Mouse (Mus musculus) cerebellum, adult 2 months (tissue): ENCODE measurements around the gene Nat9. TPM values are rescaled to one million over a fixed set of nuclear protein-coding genes. Genes with fewer than 3 reads are reported as not detected.

ENCODE experiments used
- DNase-seq, 2 experiments: peaks; one replicate each; pipeline ENCODE4 v3.0.0; 2021
- H3K27ac ChIP-seq: fragments of 200-500 bp; 2 replicates; pipeline ENCODE4 v1.5.1; 2012; ENCODE audit warnings: low read length, control low read depth, inconsistent platforms; ENCODE audit not compliant: insufficient read depth
- H3K27me3 ChIP-seq: fragments of 200-500 bp; 2 replicates; pipeline ENCODE4 v1.6.1; 2012; ENCODE audit warnings: inconsistent platforms, mild to moderate bottlenecking, low read length, moderate library complexity; ENCODE audit not compliant: control insufficient read depth, insufficient read depth
- H3K4me1 ChIP-seq: fragments of 200-500 bp; 2 replicates; pipeline ENCODE4 v1.6.1; 2011; ENCODE audit warnings: low read length; ENCODE audit not compliant: control insufficient read depth, insufficient read depth
- H3K4me3 ChIP-seq: fragments of 200-500 bp; replicated peaks from 2 replicates; pipeline ENCODE3; 2011; ENCODE audit warnings: mild to moderate bottlenecking, low read depth, low read length, control low read depth; ENCODE audit not compliant: insufficient read depth
- CTCF ChIP-seq: fragments of 200-500 bp; IDR thresholded peaks from 2 replicates; pipeline ENCODE4 v1.5.1; 2011; ENCODE audit warnings: low read depth, mild to moderate bottlenecking, control low read depth, low read length, moderate library complexity, borderline replicate concordance; ENCODE audit not compliant: insufficient read depth
- POLR2A ChIP-seq: fragments of 200-500 bp; IDR thresholded peaks from 2 replicates; pipeline ENCODE4 v1.6.1; 2011; ENCODE audit warnings: low read length, control low read depth, borderline replicate concordance; ENCODE audit not compliant: insufficient read depth
- WGBS: fragments of 180-500 bp; shearing (Covaris S2); methylation state at CpG from one replicate; pipeline ENCODE4 v1.1.7; 2018; 5-methylcytosine and 5-hydroxymethylcytosine counted together
- polyA plus RNA-seq: library from polyadenylated mRNA; depleted of rRNA; stranded (reverse); fragments of >200 nt; gene quantifications from 2 replicates; pipeline ENCODE4 v1.2.3, GENCODE M21; 2012; rRNA removed

Nat9 gene
- 30.8 and 37.5 TPM in 2 replicates for polyA plus RNA-seq

- DNase-seq = no peak
- WGBS = 6% methylated on average over 12 of the region's 12 CpGs
- Histone ChIP-seq H3K27me3 (no peaks in the 10 kb centered on the region), H3K4me3 (peak within 1 kb of the TSS; percentile 73), H3K4me1 (peaks cover 7% of the 10 kb centered on the region), H3K27ac (peak within 1 kb of the TSS; percentile 31)
- TF ChIP-seq CTCF (no peak), POLR2A (no peak)
Measured at GRCm38 (mm10) chr11:115187693-115188092, at the start of gene Nat9. TSS of gene Nat9 (minus strand) at chr11:115187859.

- no peak overlapping the region for H3K27ac ChIP-seq
- TF ChIP-seq POLR2A = no peak
- H3K27me3 ChIP-seq = no peaks in the 10 kb centered on the region
- H3K4me3 ChIP-seq = no peak overlapping the region
- 63% methylated on average over 5 of the region's 5 CpGs for WGBS
- DNase-seq = no peak
- peaks cover 56% of the 10 kb centered on the region for H3K4me1 ChIP-seq
Measured at GRCm38 (mm10) chr11:115236570-115236969, 48.9 kb upstream of the Nat9 start.

GRCm38 (mm10) chr11:115234320-115235044 lies 46.8 kb upstream of the Nat9 start:
- Histone ChIP-seq H3K4me3 (no peak overlapping the region), H3K4me1 (peaks cover 55% of the 10 kb centered on the region), H3K27ac (peak overlapping the region; percentile 16; the same call in 1 of the 2 replicates), H3K27me3 (no peaks in the 10 kb centered on the region)
- 37% methylated on average over 15 of the region's 15 CpGs for WGBS
- no peak for DNase-seq
- TF ChIP-seq POLR2A (no peak), CTCF (no peak)

- WGBS = 42% methylated on average over 20 of the region's 20 CpGs
- no peaks in the 10 kb centered on the region for H3K27me3 ChIP-seq
- peaks cover 57% of the 10 kb centered on the region for H3K4me1 ChIP-seq
- DNase-seq = peak in 1 of 2 experiments; percentile 63
- H3K4me3 ChIP-seq = no peak overlapping the region
- TF ChIP-seq CTCF (peak; percentile 36; the same call in 1 of the 2 replicates), POLR2A (no peak)
- H3K27ac ChIP-seq = peak overlapping the region; percentile 14; the same call in 1 of the 2 replicates
Measured at GRCm38 (mm10) chr11:115233526-115234290, 46.0 kb upstream of the Nat9 start.

GRCm38 (mm10) chr11:115232889-115233288 lies 45.2 kb upstream of the Nat9 start:
- no peak for DNase-seq
- 77% methylated on average over 5 of the region's 5 CpGs for WGBS
- Histone ChIP-seq H3K4me3 (no peak overlapping the region), H3K27ac (no peak overlapping the region; the same call in 1 of the 2 replicates), H3K27me3 (no peaks in the 10 kb centered on the region), H3K4me1 (peaks cover 63% of the 10 kb centered on the region)
- TF ChIP-seq CTCF = no peak
- no peak for TF ChIP-seq POLR2A

- WGBS = 16% methylated on average over 9 of the region's 9 CpGs
- peaks cover 69% of the 10 kb centered on the region for H3K4me1 ChIP-seq
Measured at GRCm38 (mm10) chr11:115231924-115232323, 44.3 kb upstream of the Nat9 start.

GRCm38 (mm10) chr11:115231168-115231915 lies 43.7 kb upstream of the Nat9 start:
- H3K27me3 ChIP-seq = no peaks in the 10 kb centered on the region
- H3K4me1 ChIP-seq = peaks cover 71% of the 10 kb centered on the region
- H3K4me3 ChIP-seq = no peak overlapping the region
- 71% methylated on average over 14 of the region's 14 CpGs for WGBS
- no peak overlapping the region for H3K27ac ChIP-seq
- no peak for TF ChIP-seq CTCF
- no peak for TF ChIP-seq POLR2A
- no peak for DNase-seq

More at GRCm38 (mm10) chr11:115231924-115232323, 44.3 kb upstream of the Nat9 start:
- peak overlapping the region; percentile 35; the same call in 1 of the 2 replicates for H3K27ac ChIP-seq
- H3K4me3 ChIP-seq = no peak overlapping the region
- DNase-seq = peak in 1 of 2 experiments; percentile 52
- no peaks in the 10 kb centered on the region for H3K27me3 ChIP-seq
- TF ChIP-seq CTCF = no peak
